Mouse (Mus musculus) myocyte (in vitro differentiated cells): ENCODE data around the gene Spata31d1d. TPM values are rescaled to one million over a fixed set of nuclear protein-coding genes. Genes with fewer than 3 reads are reported as not detected.

Source experiments
- H3K27me3 ChIP-seq: one replicate; pipeline ENCODE4 v1.6.1; 2011; ENCODE audit not compliant: control insufficient read depth, insufficient read depth, insufficient read length
- H3K36me3 ChIP-seq: one replicate; pipeline ENCODE4 v1.6.1; 2011; ENCODE audit not compliant: control insufficient read depth, insufficient read depth
- H3K4me2 ChIP-seq: one replicate; pipeline ENCODE4 v1.6.1; 2011; ENCODE audit warnings: low read depth, control low read depth
- H3K4me3 ChIP-seq: one replicate; pipeline ENCODE4 v1.5.1; 2011; ENCODE audit warnings: mild to moderate bottlenecking, control low read depth, moderate library complexity
- H3K79me2 ChIP-seq: one replicate; pipeline ENCODE4 v1.6.1; 2011; ENCODE audit not compliant: control insufficient read depth, insufficient read depth
- H3ac ChIP-seq: one replicate; pipeline ENCODE4 v1.6.1; 2011; ENCODE audit not compliant: control insufficient read depth, insufficient read length
- CEBPB ChIP-seq: IDR thresholded peaks from 2 replicates; pipeline ENCODE4 v1.6.1; 2011; ENCODE audit warnings: mild to moderate bottlenecking, moderate library complexity; ENCODE audit not compliant: poor library complexity, insufficient read depth, severe bottlenecking
- E2F4 ChIP-seq: IDR thresholded peaks from one replicate; pipeline ENCODE4 v1.6.1; 2011; ENCODE audit warnings: mild to moderate bottlenecking, control low read depth, moderate library complexity; ENCODE audit not compliant: insufficient read depth
- MAX ChIP-seq: IDR thresholded peaks from one replicate; pipeline ENCODE4 v1.6.1; 2011; ENCODE audit warnings: low read depth, mild to moderate bottlenecking, control low read depth
- MYOD1 ChIP-seq, 3 experiments: IDR thresholded peaks; one replicate each; pipeline ENCODE4 v1.6.1; 2011; ENCODE audit warnings: control low read depth in 2 of 3, low read depth in 2 of 3, mild to moderate bottlenecking in 2 of 3, moderate library complexity in 1 of 3; ENCODE audit not compliant: insufficient read length in 2 of 3, control insufficient read depth in 1 of 3
- MYOG ChIP-seq, 3 experiments: IDR thresholded peaks; one replicate each; pipeline ENCODE4 v1.6.1; 2011; ENCODE audit warnings: control low read depth in 2 of 3, low read depth in 2 of 3, mild to moderate bottlenecking in 2 of 3; ENCODE audit not compliant: insufficient read length in 2 of 3, control insufficient read depth in 1 of 3, insufficient read depth in 1 of 3
- POLR2A ChIP-seq: IDR thresholded peaks from one replicate; pipeline ENCODE4 v1.6.1; 2011; ENCODE audit warnings: low read depth, mild to moderate bottlenecking, control low read depth, moderate library complexity; ENCODE audit not compliant: insufficient read length
- POLR2AphosphoS2 ChIP-seq: IDR thresholded peaks from one replicate; pipeline ENCODE4 v1.6.1; 2011; ENCODE audit warnings: low read depth, control low read depth; ENCODE audit not compliant: insufficient read length
- REST ChIP-seq: IDR thresholded peaks from one replicate; pipeline ENCODE4 v1.6.1; 2011; ENCODE audit warnings: mild to moderate bottlenecking, control low read depth, moderate library complexity; ENCODE audit not compliant: insufficient read depth, insufficient read length
- SRF ChIP-seq: IDR thresholded peaks from one replicate; pipeline ENCODE4 v1.6.1; 2011; ENCODE audit warnings: low read depth; ENCODE audit not compliant: control insufficient read depth, insufficient read length
- TCF12 ChIP-seq: IDR thresholded peaks from one replicate; pipeline ENCODE4 v1.6.1; 2011; ENCODE audit warnings: mild to moderate bottlenecking, control low read depth; ENCODE audit not compliant: poor library complexity, insufficient read depth, severe bottlenecking
- TCF3 ChIP-seq: IDR thresholded peaks from one replicate; pipeline ENCODE4 v1.6.1; 2011; ENCODE audit warnings: low read depth, control low read depth; ENCODE audit not compliant: insufficient read length
- USF1 ChIP-seq: IDR thresholded peaks from one replicate; pipeline ENCODE4 v1.6.1; 2011; ENCODE audit warnings: low read depth, mild to moderate bottlenecking, control low read depth, moderate library complexity
- polyA plus RNA-seq: library from polyadenylated mRNA; unstranded; fragments of >200 nt; fragmentation: generic; extraction: Trizol; gene quantifications from one replicate; pipeline ENCODE4 v1.2.1, GENCODE M21; 2012; ENCODE audit warnings: missing spikeins

Gene Spata31d1d
- polyA plus RNA-seq, 1 experiment = not detected

- peaks cover 45% of the 10 kb centered on the region for H3K79me2 ChIP-seq
- no peak overlapping the region for H3K4me2 ChIP-seq
- no peak for TF ChIP-seq MAX
- no peak for TF ChIP-seq POLR2AphosphoS2
- no peak for TF ChIP-seq TCF12
- no peak for TF ChIP-seq TCF3
- TF ChIP-seq MYOG (IDR thresholded peaks at IDR 0.05; ENCODE audit: control insufficient read depth in 1 of 3, insufficient read depth in 1 of 3, insufficient read length in 2 of 3, low read depth in 2 of 3) = no peak
- TF ChIP-seq E2F4 = no peak
- no peak for TF ChIP-seq USF1
- TF ChIP-seq MYOD1 (IDR thresholded peaks at IDR 0.05; ENCODE audit: control insufficient read depth in 1 of 3, insufficient read length in 2 of 3, low read depth in 2 of 3) = no peak
- no peak for TF ChIP-seq CEBPB
- TF ChIP-seq SRF = no peak
- no peak for TF ChIP-seq REST
- TF ChIP-seq POLR2A = no peak
- H3K4me3 ChIP-seq = no peak overlapping the region
- no peak overlapping the region for H3ac ChIP-seq
- H3K27me3 ChIP-seq = no peaks in the 10 kb centered on the region
- H3K36me3 ChIP-seq = peaks cover 26% of the 10 kb centered on the region
Observed at GRCm38 (mm10) chr13:59762791-59763190, 31.2 kb upstream of the Spata31d1d start.

GRCm38 (mm10) chr13:59756906-59757305, 25.4 kb upstream of the Spata31d1d start:
- no peak overlapping the region for H3ac ChIP-seq
- peaks cover under 1% of the 10 kb centered on the region for H3K79me2 ChIP-seq
- peaks cover 20% of the 10 kb centered on the region for H3K36me3 ChIP-seq
- H3K4me3 ChIP-seq = no peak overlapping the region
- no peaks in the 10 kb centered on the region for H3K27me3 ChIP-seq
- TF ChIP-seq MYOG (IDR thresholded peaks at IDR 0.05; ENCODE audit: control insufficient read depth in 1 of 3, insufficient read depth in 1 of 3, insufficient read length in 2 of 3, low read depth in 2 of 3) = no peak
- no peak for TF ChIP-seq MYOD1 (IDR thresholded peaks at IDR 0.05; ENCODE audit: control insufficient read depth in 1 of 3, insufficient read length in 2 of 3, low read depth in 2 of 3)
- TF ChIP-seq TCF12 = no peak
- TF ChIP-seq CEBPB = no peak
- no peak for TF ChIP-seq E2F4
- TF ChIP-seq POLR2AphosphoS2 = no peak
- no peak overlapping the region for H3K4me2 ChIP-seq

- Histone ChIP-seq H3K4me2 (no peak overlapping the region), H3ac (no peak overlapping the region), H3K79me2 (no peaks in the 10 kb centered on the region), H3K4me3 (no peak overlapping the region), H3K27me3 (no peaks in the 10 kb centered on the region), H3K36me3 (no peaks in the 10 kb centered on the region)
- TF ChIP-seq MYOG (IDR thresholded peaks at IDR 0.05; ENCODE audit: control insufficient read depth in 1 of 3, insufficient read depth in 1 of 3, insufficient read length in 2 of 3, low read depth in 2 of 3) (no peak), SRF (no peak), CEBPB (no peak), POLR2A (no peak), MAX (no peak), TCF12 (no peak), POLR2AphosphoS2 (no peak), USF1 (no peak), E2F4 (no peak), TCF3 (no peak), REST (no peak), MYOD1 (IDR thresholded peaks at IDR 0.05; ENCODE audit: control insufficient read depth in 1 of 3, insufficient read length in 2 of 3, low read depth in 2 of 3) (no peak)
Observed at GRCm38 (mm10) chr13:59750310-59750709, 18.8 kb upstream of the Spata31d1d start.

GRCm38 (mm10) chr13:59746711-59747110, 15.2 kb upstream of the Spata31d1d start, which contains the start of gene 1700014D04Rik:
Gene 1700014D04Rik (minus strand): TSS chr13:59746752.
- Histone ChIP-seq H3K79me2 (no peaks in the 10 kb centered on the region), H3K4me2 (no peak within 1 kb of the TSS), H3ac (no peak within 1 kb of the TSS), H3K27me3 (no peaks in the 10 kb centered on the region), H3K36me3 (no peaks in the 10 kb centered on the region), H3K4me3 (no peak within 1 kb of the TSS)
- TF ChIP-seq CEBPB (no peak), E2F4 (no peak), USF1 (no peak), SRF (no peak)

GRCm38 (mm10) chr13:59746164-59746563, 14.6 kb upstream of the Spata31d1d start:
- Histone ChIP-seq H3K79me2 (no peaks in the 10 kb centered on the region), H3K4me3 (no peak overlapping the region), H3ac (no peak overlapping the region), H3K27me3 (no peaks in the 10 kb centered on the region), H3K36me3 (no peaks in the 10 kb centered on the region), H3K4me2 (no peak overlapping the region)
- TF ChIP-seq POLR2A (no peak), E2F4 (no peak), MAX (no peak), REST (peak; percentile 61), CEBPB (no peak)
